Mouse (Mus musculus) erythroblast, embryonic 14.5 days (primary cell): ENCODE data around the gene Nxnl1.

Experiments
- GATA1 ChIP-seq: IDR thresholded peaks from 2 replicates; pipeline ENCODE4 v1.6.1; 2012; ENCODE audit warnings: low read length, inconsistent platforms, mixed read lengths
- TAL1 ChIP-seq: IDR thresholded peaks from 3 replicates; pipeline ENCODE4 v1.6.1; 2012; ENCODE audit warnings: low read length, inconsistent platforms, mixed read lengths

DNA sequence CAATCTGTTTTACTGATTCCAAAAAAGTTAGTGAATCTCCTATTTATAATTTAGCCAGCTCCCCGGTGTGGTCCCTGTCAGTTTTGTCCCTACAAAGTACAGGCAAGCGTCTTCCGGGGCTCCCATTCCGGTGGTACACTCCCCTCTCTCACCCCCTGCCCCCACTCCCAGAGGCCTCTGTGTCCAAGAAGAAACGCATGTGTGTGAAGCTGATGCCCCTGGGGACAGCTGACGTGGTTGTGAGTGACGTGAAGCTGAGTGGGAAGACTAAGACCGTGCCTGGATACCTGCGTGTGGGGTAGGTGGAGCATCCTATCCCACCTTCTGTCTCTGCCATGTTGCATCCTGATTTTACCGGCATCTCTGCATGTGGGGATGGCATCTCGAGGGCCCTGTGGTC is 21.3 kb downstream of the Nxnl1 start:
- TF ChIP-seq GATA1 (no peak), TAL1 (no peak)
